Mouse (Mus musculus) adrenal gland, postnatal 14 days (tissue): ENCODE data around the gene RPS10-NUDT3. TPM values are rescaled to one million over a fixed set of nuclear protein-coding genes. Genes with fewer than 3 reads are reported as not detected.

Experiments
- DNase-seq: peaks from one replicate; pipeline ENCODE4 v3.0.0; 2021; ENCODE audit warnings: mixed read lengths
- total RNA-seq: library from RNA; stranded (reverse); gene quantifications from 2 replicates; pipeline ENCODE4 v1.2.3, GENCODE M21; 2021

RPS10-NUDT3 gene
- total RNA-seq, 1 experiment from 2014 or later = not detected

DNA sequence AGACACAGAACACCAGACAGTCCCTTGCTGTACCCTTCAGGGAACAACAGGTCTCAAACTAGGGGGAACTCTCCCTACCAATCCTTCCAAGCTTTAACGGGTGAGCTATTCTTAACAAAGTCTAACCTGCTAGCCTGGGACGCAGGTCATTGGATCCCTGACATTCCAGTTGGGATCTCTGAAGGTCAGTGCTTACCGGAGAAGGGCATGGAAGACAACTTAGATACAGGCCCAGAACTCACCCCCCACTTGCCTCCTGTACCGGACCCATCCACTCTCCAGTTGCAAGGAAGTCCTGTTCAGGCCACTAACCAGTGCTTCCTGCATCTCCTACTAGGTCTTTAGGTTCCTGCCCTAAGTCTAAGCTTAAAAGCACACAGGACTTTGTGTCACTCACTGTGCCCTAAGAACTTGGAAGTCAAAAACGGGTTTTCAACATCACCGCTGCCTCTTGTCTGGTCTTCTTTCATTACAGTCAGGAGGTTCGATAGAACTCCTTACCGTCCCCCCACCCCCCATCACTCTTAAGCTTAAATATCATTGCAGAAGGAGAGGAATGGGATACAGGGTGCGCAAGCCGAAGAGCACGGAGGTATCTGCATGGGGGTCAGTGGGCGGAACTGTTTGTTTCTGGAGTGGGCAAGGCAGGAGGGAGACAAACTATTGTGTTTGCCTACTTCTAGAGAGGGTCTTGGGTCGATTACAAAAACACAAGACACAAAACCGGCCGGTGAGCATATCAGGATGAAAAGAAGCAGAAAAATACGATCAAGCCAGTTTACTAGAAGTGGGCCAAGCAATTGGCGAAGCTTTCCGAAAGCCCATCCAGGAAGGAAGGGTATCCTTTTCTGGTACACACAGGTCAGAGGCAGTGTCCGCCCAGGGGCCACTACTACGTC, 80.7 kb downstream of the RPS10-NUDT3 start:
- no peak for DNase-seq

GRCm38 (mm10) chr17:27552215-27553201, 82.5 kb downstream of the RPS10-NUDT3 start:
- DNase-seq = no peak

DNA sequence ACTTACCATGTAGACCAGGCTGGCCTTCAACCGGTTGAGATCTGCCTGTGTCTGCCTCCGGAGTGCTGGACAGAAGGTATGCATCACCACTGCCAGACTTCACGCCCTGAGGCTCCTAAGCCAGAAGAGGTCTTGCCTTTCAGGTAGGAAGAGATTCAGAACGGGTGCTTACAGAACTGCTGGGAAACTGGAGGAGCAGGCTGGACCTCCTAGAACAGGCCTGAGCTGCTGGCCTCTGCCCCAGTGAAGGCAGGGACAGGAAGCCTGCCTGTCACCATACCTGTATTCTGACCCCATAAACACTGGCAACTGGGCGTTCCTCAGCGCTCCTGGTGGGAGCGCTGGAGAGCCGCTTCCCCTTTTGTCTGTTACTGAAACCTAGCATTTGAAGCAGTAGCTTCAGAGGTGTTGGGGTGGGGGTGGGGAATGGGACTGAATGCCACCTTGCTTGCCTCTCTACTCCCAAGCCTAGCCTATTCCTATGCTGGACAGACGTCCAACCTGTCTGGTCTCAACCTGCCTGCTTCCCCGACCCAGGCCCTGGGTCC, 83.6 kb downstream of the RPS10-NUDT3 start:
- DNase-seq = no peak

- peak; percentile 59 for DNase-seq
Observed at GRCm38 (mm10) chr17:27549234-27549633, 85.8 kb downstream of the RPS10-NUDT3 start.

DNA sequence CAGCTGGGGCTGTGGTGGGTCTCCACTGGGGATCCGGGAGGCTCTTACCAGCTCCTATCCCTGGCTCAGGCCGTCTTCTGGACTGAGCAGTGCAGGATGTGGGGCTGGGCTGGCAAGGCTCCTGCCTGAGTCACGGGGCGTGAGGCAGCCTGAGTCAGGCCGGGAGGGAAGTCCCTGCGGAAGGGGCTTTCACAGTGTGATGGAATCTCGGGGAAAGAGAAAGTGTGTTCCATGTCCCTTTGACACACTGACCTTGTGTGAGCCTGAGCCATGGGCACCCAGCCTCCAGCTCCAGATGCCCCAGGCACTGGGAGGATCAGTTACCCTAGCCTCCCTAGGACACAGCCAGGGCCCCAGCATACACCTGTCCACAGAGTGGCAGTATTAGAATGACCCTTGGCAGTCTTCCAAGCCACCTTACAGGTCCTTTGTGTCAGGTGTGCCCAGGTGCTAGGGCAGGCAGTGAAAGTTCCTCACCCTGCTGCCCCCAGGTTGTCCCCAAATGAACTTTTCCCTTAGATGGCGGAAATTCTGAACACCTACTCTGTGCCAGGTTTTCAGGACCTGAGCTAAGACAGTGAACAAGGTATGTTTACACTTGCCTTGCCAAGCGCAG, 87.7 kb downstream of the RPS10-NUDT3 start:
- peak; percentile 90 for DNase-seq

GRCm38 (mm10) chr17:27546574-27547085, 88.4 kb downstream of the RPS10-NUDT3 start:
- peak; percentile 49 for DNase-seq

GRCm38 (mm10) chr17:27545991-27546390, 89.0 kb downstream of the RPS10-NUDT3 start:
- DNase-seq = no peak

- DNase-seq = no peak
Observed at GRCm38 (mm10) chr17:27544551-27544950, 90.5 kb downstream of the RPS10-NUDT3 start.

GRCm38 (mm10) chr17:27541984-27542383, 93.0 kb downstream of the RPS10-NUDT3 start:
- DNase-seq = no peak

- DNase-seq = no peak
Observed at GRCm38 (mm10) chr17:27541261-27541660, 93.8 kb downstream of the RPS10-NUDT3 start.

DNA sequence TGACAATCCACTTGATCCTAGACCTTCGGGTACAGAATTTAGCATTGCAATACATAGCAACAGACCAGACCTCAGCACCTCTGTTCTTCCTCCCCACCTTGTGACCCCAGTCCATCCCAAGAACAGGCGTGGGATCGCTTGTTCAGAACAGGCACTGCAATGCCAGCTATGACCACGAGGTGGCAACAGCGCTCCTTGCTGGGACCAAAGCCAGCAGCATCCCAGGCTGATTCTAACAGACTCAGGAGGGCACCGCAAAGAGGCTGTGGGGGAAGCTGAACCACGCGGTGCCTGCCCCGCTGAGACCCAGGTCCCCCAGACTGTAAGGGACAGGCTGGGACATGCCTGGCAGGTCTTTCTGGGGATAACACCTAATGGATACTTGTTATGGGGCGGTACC, 100.3 kb downstream of the RPS10-NUDT3 start:
- peak; percentile 93 for DNase-seq

- DNase-seq = no peak
Observed at GRCm38 (mm10) chr17:27533354-27533753, 101.7 kb downstream of the RPS10-NUDT3 start.

GRCm38 (mm10) chr17:27532095-27532494, 102.9 kb downstream of the RPS10-NUDT3 start:
- no peak for DNase-seq

Other genes with a start within 250 kb of the RPS10-NUDT3 start
- gene Grm4, start 113.8 kb downstream of the RPS10-NUDT3 start, total RNA-seq = 3.9 and 4.5 TPM in 2 replicates
- 17.4 and 27.0 TPM in 2 replicates for gene Hmga1, start 78.7 kb downstream of the RPS10-NUDT3 start, total RNA-seq
- gene AI413582, start 69.5 kb downstream of the RPS10-NUDT3 start, total RNA-seq = 10.9 and 19.7 TPM in 2 replicates
- 162 and 173 TPM in 2 replicates for gene Nudt3, start 11.7 kb downstream of the RPS10-NUDT3 start, total RNA-seq
- 864 and 1,045 TPM in 2 replicates for gene Rps10, start 1.4 kb upstream of the RPS10-NUDT3 start, total RNA-seq
- gene Pacsin1, start 20.3 kb upstream of the RPS10-NUDT3 start, total RNA-seq = 4.5 and 6.0 TPM in 2 replicates
- gene Spdef, start 93.7 kb upstream of the RPS10-NUDT3 start, total RNA-seq = not detected in 2 replicates
- 142 and 151 TPM in 2 replicates for gene D17Wsu92e, start 185.4 kb upstream of the RPS10-NUDT3 start, total RNA-seq
- gene Snrpc, start 202.9 kb upstream of the RPS10-NUDT3 start, total RNA-seq = 93.1 and 94.6 TPM in 2 replicates
- gene Uhrf1bp1, start 221.2 kb upstream of the RPS10-NUDT3 start, total RNA-seq = 24.4 and 29.9 TPM in 2 replicates